Mouse (Mus musculus) cerebellum, adult 2 months (tissue): ENCODE data around the gene Heatr5b. TPM values are rescaled to one million over a fixed set of nuclear protein-coding genes. Genes with fewer than 3 reads are reported as not detected.

Experiments used
- DNase-seq, 2 experiments: peaks; one replicate each; pipeline ENCODE4 v3.0.0; 2021
- H3K27ac ChIP-seq: fragments of 200-500 bp; 2 replicates; pipeline ENCODE4 v1.5.1; 2012; ENCODE audit warnings: low read length, control low read depth, inconsistent platforms; ENCODE audit not compliant: insufficient read depth
- H3K27me3 ChIP-seq: fragments of 200-500 bp; 2 replicates; pipeline ENCODE4 v1.6.1; 2012; ENCODE audit warnings: inconsistent platforms, mild to moderate bottlenecking, low read length, moderate library complexity; ENCODE audit not compliant: control insufficient read depth, insufficient read depth
- H3K4me1 ChIP-seq: fragments of 200-500 bp; 2 replicates; pipeline ENCODE4 v1.6.1; 2011; ENCODE audit warnings: low read length; ENCODE audit not compliant: control insufficient read depth, insufficient read depth
- H3K4me3 ChIP-seq: fragments of 200-500 bp; replicated peaks from 2 replicates; pipeline ENCODE3; 2011; ENCODE audit warnings: mild to moderate bottlenecking, low read depth, low read length, control low read depth; ENCODE audit not compliant: insufficient read depth
- CTCF ChIP-seq: fragments of 200-500 bp; IDR thresholded peaks from 2 replicates; pipeline ENCODE4 v1.5.1; 2011; ENCODE audit warnings: low read depth, mild to moderate bottlenecking, control low read depth, low read length, moderate library complexity, borderline replicate concordance; ENCODE audit not compliant: insufficient read depth
- POLR2A ChIP-seq: fragments of 200-500 bp; IDR thresholded peaks from 2 replicates; pipeline ENCODE4 v1.6.1; 2011; ENCODE audit warnings: low read length, control low read depth, borderline replicate concordance; ENCODE audit not compliant: insufficient read depth
- WGBS: fragments of 180-500 bp; shearing (Covaris S2); methylation state at CpG from one replicate; pipeline ENCODE4 v1.1.7; 2018; 5-methylcytosine and 5-hydroxymethylcytosine counted together
- polyA plus RNA-seq: library from polyadenylated mRNA; depleted of rRNA; stranded (reverse); fragments of >200 nt; gene quantifications from 2 replicates; pipeline ENCODE4 v1.2.3, GENCODE M21; 2012

Gene Heatr5b
- polyA plus RNA-seq, 1 experiment = 36.0 TPM

GRCm38 (mm10) chr17:78736473-78736988 lies 98.6 kb downstream of the Heatr5b start:
- TF ChIP-seq POLR2A = peak; percentile 68; the same call in 1 of the 2 replicates
- TF ChIP-seq CTCF = no peak
- Histone ChIP-seq H3K27ac (peak overlapping the region; percentile 85), H3K4me1 (peaks cover 10% of the 10 kb centered on the region; the same call in 1 of the 2 replicates), H3K4me3 (peak overlapping the region; percentile 92), H3K27me3 (no peaks in the 10 kb centered on the region)
- DNase-seq = peak; percentile 98 to 99
- WGBS = under 1% methylated on average over 56 of the region's 60 CpGs

- under 1% methylated on average over 33 of the region's 39 CpGs for WGBS
These were observed 99.3 kb downstream of the Heatr5b start for GRCm38 (mm10) chr17:78735731-78736472.

GRCm38 (mm10) chr17:78734806-78735205 lies 100.4 kb downstream of the Heatr5b start:
- peak overlapping the region; percentile 29 for H3K4me3 ChIP-seq
- H3K27me3 ChIP-seq = no peaks in the 10 kb centered on the region
- H3K4me1 ChIP-seq = peaks cover 11% of the 10 kb centered on the region; the same call in 1 of the 2 replicates
- no peak overlapping the region for H3K27ac ChIP-seq
- 65% methylated on average over 10 of the region's 10 CpGs for WGBS
- no peak for TF ChIP-seq CTCF
- no peak for DNase-seq

More at GRCm38 (mm10) chr17:78735731-78736472, 99.3 kb downstream of the Heatr5b start:
- peak; percentile 47 to 52 for DNase-seq
- peaks cover 11% of the 10 kb centered on the region; the same call in 1 of the 2 replicates for H3K4me1 ChIP-seq
- TF ChIP-seq CTCF = no peak
- no peak for TF ChIP-seq POLR2A
- H3K4me3 ChIP-seq = peak overlapping the region; percentile 92
- no peaks in the 10 kb centered on the region for H3K27me3 ChIP-seq
- peak overlapping the region; percentile 85 for H3K27ac ChIP-seq

- H3K4me3 ChIP-seq = no peak overlapping the region
- peaks cover 11% of the 10 kb centered on the region; the same call in 1 of the 2 replicates for H3K4me1 ChIP-seq
- H3K27me3 ChIP-seq = no peaks in the 10 kb centered on the region
- WGBS = 11% methylated on average over 1 of the region's 1 CpGs
- DNase-seq = peak; percentile 41 to 53
- H3K27ac ChIP-seq = no peak overlapping the region
- TF ChIP-seq POLR2A (no peak), CTCF (no peak)
These were observed 103.1 kb downstream of the Heatr5b start for GRCm38 (mm10) chr17:78732056-78732455.

- peaks cover 9% of the 10 kb centered on the region; the same call in 1 of the 2 replicates for H3K4me1 ChIP-seq
- no peak overlapping the region for H3K4me3 ChIP-seq
- TF ChIP-seq POLR2A = no peak
- TF ChIP-seq CTCF = no peak
- H3K27me3 ChIP-seq = no peaks in the 10 kb centered on the region
- peak; percentile 17 to 18 for DNase-seq
- H3K27ac ChIP-seq = no peak overlapping the region
- 42% methylated on average over 14 of the region's 14 CpGs for WGBS
These were observed 108.3 kb downstream of the Heatr5b start for GRCm38 (mm10) chr17:78726746-78727449.

- H3K27ac ChIP-seq = no peak overlapping the region
- H3K4me3 ChIP-seq = no peak overlapping the region
- TF ChIP-seq CTCF (no peak), POLR2A (no peak)
- H3K27me3 ChIP-seq = no peaks in the 10 kb centered on the region
- WGBS = 50% methylated on average over 6 of the region's 6 CpGs
- peaks cover 4% of the 10 kb centered on the region; the same call in 1 of the 2 replicates for H3K4me1 ChIP-seq
- no peak for DNase-seq
These were observed 110.6 kb downstream of the Heatr5b start for GRCm38 (mm10) chr17:78724461-78725055.

- no peak for DNase-seq
- Histone ChIP-seq H3K4me1 (peaks cover 1% of the 10 kb centered on the region), H3K27me3 (no peaks in the 10 kb centered on the region), H3K27ac (no peak overlapping the region), H3K4me3 (no peak overlapping the region)
- 95% methylated on average over 7 of the region's 7 CpGs for WGBS
- no peak for TF ChIP-seq POLR2A
- no peak for TF ChIP-seq CTCF
These were observed 113.5 kb downstream of the Heatr5b start for GRCm38 (mm10) chr17:78721690-78722089.
